Mouse (Mus musculus) right cerebral cortex, adult 18-20 months (tissue): ENCODE data around the gene Gins3.
"Not testable (repeated sequence)": the region's sequence is repeated elsewhere in the genome, so short reads cannot be mapped to it uniquely, and the experiment has no call there.

Source experiments
- DNase-seq: peaks from one replicate; pipeline ENCODE4 v3.0.0; 2022; ENCODE audit warnings: mixed read lengths

The Gins3 gene

DNA sequence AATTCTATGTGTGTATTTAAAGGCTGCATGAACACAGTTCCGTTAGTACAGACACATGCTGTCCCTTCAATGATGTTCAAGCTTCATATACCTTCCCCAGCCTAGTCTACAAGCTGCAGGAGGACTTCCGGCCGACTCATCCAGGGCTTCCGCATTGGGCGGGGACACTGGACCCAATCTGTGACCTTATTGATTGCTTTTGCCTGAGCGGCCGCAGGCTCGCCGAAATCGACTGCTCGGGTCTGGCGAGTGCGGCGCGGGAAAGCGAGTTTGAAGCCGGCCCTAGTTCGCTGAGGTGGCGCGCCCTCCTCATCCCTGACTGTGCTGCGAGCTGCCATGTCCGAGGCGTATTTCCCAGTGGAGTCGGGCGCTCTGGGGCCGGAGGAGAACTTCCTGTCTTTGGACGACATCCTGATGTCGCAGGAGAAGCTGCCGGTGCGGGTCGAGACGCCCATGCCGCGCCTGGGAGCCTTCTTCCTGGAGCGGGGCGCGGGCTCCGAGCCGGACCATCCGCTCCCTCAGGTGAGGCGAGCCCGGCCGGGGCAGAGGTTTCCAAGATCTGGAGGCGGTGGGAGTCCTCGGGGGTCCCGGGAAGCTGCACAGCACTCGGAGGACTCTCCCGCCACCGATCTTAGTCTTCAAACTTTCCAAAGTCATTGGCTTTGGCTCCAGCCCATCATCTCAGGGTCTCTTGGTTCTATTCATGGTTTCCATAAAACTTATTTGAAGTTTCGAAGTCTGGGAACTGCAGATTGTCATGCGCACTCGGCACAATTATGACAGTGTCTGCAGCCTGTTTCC lies at the start of gene Gins3:
Gins3 (plus strand) TSS at position 192 of the 801 bp plus-strand sequence.
- DNase-seq = peak; percentile 93

DNA sequence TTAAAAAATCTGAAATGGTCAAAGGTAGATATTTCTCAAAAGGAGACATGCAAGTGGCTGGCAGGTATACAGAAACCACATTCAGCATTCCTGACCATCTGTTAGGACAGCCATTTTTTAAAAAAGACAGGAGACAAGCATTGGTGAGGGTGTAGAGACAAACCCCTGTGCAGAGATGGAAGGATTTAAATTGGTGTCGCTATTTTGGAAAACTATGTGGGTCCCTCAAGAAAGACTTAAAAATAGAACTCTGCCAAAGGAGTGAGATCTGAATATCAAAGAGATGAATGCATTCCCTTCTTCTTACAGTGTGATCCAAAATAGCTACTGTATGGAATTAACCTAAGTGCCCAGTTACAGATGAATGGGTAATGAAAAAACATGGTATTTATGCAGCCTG lies 45.9 kb upstream of the Gins3 start:
- no peak for DNase-seq

DNA sequence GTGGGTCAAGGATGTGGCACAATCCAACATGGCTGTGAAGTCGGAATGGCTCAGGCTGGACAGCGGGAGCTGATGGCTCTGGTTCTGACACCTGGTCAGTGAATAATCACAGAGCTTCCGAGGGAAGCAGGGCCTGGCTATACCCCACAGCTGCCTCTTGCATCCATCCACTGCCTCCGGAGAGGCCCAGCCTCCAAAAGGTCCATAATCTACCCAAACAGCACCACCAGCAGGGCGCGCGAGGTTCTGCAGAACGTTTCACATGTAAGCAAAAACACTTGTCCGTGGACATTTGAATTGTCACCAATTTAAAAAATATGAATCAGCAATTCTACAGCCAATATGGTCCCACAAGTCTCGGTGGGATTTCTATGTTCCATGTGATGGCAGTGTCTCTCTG lies 44.0 kb upstream of the Gins3 start:
- DNase-seq = no peak

DNA sequence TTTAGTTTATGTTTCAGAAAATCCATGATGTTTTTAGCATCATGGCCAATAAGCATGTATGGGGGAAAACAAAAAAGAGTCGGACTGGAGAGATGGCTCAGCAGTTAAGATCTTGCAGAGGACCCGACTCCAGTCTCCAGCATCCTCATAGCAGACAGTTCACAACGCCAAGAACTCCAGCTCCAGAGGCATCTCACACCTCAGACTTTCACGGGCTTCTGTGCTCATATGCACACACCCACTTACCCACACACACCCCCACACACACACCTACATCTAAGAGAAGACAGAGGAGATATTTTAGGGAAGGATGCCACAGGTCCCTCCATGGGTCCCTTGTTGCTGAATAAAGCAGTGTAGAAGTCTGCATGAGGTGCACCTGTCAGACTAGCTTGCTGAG lies 42.7 kb upstream of the Gins3 start:
- no peak for DNase-seq

DNA sequence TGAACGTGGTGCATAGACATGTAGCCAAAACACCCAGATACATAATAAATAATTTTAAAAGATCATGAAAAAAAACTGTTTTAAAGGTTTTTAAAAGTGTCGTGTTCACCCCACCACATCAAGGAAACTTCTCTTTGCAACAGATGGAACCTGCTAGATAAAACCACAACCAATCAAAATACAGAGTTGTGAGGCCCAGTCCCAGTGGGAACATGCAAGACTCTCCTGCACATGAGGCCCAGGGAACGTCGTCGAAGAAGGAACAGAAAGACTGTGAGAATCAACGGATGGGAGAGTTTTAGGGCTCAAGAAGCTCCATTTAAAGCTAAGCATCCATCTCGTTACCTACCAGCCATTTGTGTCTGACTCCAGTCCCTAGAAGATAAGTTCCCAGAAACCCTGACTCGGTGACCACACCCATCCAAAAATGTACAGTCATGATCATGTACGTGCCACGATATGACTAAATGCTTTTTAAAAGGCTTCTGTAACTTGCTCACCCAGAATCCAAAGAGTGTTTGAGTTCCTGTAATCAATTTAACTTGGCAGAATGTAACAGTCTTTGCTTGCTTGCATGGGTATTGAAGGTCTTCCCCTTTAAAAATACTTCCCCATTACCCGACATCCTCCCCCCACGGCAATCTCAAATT lies 41.0 kb upstream of the Gins3 start:
- DNase-seq = no peak

DNA sequence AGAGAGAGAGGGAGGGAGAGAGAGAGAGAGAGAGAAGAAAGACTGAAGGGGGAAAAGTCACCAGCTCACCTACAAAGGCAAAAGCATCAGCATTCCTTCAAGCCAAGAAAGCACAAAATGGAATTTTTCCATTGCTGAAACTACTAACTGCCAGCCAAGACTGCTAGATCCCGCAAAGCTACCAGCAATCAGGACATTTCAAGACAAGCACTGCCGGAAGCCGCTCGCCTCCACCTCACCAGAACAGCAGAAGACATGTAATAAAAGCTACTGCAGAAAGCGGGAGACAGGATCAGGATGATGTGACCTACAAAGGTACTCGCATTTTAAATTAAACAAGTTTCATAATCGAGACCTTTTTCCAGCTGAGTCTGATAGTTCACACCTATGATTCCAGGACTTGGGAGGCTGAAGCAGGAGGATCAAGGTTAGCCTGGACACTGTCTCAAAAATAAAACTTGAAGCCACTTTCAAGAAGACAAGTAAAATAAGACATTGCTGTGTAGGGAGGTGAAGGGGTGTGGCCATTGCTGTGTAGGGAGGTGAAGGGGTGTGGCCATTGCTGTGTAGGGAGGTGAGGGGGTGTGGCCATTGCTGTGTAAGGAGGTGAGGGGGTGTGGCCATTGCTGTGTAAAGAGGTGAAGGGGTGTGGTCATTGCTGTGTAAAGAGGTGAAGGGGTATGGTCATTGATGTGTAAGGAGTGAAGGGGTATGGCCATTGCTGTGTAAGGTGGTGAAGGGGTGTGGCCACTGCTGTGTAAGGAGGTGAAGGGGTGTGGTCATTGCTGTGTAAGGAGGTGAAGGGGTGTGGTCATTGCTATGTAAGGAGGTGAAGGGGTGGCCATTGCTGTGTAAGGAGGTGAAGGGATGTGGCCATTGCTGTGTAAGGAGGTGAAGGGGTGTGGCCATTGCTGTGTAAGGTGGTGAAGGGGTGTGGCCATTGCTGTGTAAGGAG lies 39.5 kb upstream of the Gins3 start:
- DNase-seq = peak; percentile 57

DNA sequence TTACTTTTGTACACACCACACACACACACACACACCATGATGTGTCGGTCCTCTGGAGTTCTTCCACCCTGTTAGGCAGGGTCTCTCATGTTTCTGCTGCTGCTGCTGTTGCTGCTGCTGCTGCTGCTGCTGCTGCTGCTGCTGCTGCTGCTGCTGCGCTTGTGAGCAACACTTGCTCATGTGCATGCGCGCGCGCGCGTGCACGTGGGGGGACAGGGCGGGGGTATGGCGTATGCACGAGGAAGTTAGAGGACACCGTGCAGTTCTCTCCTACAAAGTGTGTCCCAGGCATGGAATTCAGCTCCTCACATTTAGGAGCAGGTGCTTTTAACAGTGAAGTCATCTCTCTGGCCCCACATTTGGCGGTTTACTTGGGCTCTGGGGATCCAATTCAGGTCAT lies 38.1 kb upstream of the Gins3 start:
- DNase-seq = no peak

DNA sequence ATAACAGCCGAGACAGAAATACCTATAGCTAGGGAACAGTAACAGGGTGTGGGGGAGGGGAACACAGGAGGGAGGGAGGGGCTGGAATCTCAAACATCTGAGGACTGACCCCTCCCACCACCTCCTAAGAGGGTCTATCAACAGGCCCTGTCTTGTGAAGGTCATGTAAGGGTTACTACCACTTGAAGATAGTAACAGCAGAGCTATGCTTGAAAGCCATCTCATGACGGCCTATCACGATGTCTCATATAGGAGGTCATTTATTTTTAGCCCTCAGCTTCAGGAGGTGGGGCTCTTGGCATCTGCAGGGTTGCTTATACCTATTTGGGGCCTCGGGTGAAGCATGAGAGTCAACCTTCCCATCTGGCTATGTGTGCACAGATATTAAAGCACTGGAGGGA lies 36.4 kb upstream of the Gins3 start:
- no peak for DNase-seq

DNA sequence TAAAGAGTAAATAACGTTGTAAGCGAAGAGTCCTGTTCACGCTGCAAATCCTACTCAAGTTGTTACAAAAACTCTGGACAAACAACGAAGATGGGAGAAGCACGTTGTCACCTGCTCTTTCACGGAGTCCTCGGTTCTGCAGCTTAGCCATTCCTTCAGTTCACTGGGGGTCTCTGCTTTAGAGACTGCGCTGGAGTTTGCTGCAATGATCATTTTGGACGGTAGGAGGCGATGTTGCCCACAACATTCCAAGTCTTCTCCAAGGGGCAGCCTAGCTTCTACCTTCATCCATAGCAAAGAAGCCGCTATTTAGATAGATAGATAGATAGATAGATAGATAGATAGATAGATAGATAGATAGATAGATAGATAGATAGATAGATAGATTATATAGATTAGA lies 33.4 kb upstream of the Gins3 start:
- peak; percentile 66 for DNase-seq

DNA sequence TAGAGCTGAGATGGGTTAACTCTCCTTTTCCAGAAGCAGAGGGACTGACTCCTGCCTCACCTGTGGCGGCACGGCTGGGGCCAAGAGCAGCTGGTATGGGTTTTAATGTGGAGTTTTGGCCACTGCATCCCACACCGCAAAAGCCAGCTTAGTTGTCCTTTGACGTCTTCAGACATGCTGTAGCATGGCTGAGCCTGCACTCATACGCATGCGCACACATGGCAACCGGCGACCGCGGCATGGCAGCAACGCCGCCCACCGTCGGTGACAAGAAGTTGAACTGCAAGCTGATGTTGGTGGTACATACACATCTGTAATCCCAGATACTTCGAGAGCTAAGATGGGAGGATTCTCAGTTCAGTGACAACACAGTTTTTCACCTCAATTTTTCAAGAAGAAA lies 31.9 kb upstream of the Gins3 start:
- DNase-seq = no peak

DNA sequence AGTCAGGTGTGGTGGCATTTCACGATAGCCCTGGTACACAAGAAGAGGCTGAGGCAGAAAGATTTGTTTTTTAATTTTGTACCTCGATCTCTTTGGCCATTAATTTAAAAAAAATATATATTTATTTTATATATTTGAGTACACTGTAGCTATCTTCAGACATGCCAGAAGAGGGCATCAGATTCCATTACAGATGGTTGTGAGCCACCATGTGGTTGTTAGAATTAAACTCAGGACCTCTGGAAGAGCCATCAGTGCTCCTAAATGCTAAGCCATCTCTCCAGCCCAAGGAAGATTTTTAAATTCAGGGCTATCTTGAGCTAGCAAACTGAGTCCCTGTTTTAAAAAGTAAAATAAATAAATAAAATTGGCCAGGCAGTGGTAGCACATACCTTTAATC lies 31.1 kb upstream of the Gins3 start:
- no peak for DNase-seq

DNA sequence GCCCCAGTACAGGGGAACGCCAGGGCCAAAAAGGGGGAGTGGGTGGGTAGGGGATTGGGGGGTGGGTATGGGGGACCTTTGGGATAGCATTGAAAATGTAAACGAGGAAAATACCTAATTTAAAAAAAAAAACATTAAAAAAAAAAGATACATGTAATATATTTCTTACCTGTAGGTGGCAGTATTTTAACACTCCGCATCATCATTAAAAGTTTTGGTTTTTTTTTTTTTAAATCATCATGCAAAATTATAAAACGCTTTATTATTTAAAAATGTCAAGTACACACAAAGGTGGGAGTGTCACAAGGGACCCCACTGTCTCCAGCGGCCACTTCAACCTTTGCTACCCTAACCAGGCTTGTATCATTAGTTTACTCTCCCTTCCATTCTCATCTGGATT lies 26.7 kb upstream of the Gins3 start:
- DNase-seq = not testable (repeated sequence)

DNA sequence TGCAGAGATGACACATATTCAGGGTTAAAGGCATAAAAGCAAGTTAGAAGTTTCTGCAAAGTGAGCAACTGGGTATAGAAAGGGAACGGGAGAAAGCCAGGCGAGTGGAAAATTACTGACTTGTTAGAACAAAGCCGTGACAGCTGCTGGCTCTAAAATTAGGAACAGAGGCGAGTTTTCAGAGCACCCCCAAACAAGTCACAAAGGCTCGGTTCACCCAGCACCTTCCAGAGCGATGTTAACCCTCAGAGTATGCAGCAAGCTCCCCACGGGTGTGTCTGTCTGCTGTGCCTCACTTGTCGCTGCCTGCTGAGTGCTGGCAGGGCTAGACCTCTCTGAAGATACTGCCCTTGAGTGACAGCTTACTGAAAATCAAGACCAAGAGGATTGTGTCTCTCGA lies 26.0 kb upstream of the Gins3 start:
- DNase-seq = peak; percentile 76

DNA sequence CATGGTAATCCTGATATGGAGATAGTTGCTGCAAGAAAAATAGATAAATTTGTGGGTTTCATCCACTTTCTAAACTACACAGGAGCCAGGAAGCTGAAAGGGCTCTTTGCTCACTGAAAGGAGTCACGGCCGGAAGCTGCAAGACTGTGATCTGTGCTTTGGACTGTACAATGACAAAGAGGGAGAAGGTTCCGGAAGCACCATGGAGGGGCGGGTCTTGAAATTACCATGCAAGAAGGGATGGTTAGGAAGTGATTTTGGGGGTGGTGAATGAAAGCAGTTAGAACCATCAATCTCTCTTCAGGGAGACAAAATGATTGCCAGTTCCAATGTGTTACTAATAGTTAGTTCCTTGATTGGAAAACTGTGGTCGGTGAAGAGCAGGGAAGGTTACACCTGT lies 23.8 kb upstream of the Gins3 start:
- DNase-seq = no peak

DNA sequence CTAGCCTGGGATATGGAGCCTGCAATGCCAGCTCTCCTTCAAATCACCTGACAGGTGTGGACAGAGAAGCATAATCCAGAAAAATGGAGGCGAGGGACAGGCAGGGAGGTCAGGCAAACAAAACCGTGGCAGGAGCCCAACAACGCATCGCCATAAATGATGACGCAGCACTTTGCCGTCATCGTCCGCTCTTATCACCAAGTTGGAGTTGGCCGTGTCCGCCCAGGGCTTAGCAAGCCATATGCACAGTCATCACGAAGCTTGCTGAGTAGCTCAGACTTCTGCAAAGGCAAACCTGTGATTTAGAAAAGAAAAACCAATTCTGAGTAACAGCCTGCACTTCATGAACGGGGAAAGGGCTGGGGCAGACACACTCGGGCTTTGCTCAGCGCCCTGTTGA lies 22.5 kb upstream of the Gins3 start:
- no peak for DNase-seq

DNA sequence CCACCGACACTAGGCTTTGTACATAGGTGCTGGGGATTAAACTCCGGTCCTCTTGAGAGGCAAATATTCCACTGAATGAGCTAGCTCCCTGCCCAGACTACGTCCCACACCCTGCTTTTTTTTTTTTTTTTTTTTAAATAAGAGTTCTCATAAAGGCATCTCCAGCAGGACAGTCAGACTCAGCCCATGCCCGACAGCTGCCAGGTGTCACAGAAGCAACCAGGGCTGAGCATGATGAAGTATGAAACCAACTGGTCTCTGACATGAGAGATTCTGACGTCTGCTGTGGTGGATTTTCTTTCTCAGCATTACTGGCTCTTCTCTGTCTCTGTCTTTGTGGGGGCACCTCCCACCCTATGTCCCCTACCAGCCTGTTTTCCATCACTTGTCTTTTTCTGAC lies 21.5 kb upstream of the Gins3 start:
- DNase-seq = no peak

DNA sequence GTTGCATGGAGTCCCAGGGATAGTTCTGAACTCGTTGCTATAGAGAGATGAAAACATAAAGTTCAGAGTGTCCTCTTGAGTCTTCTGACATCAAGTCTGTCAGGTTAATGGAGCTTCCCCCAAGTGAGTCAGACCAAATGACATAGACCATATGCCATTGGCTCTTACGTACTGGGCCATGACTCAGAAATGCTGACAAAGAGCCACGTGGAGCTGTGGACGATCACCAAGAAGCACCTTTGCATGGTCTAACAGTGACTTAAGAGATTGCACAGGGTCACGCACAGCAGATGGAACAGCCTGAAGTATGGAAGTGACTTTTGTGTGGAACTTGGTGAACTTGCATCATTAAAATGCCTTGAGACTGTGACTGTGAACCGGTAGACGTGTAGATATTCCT lies 16.9 kb upstream of the Gins3 start:
- DNase-seq = no peak

DNA sequence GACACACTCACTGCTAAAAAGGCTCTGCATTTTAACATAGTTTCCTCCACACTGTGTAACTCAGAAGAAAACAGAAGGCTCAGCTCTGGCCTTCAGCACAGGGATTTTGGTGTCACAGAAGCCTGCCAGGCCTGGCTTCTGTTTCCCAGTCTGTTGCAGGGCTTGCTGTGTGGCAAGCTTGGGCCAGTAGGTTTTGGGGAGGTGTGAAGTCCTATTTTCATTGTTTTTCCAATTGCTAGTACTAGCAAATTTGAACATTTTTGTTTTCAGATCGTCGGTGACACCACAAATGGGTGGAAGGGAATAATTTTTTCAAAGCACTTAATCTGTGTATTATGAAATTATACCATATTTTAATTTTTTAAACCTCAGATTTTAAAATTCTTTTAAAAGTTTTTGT lies 13.2 kb upstream of the Gins3 start:
- DNase-seq = no peak

DNA sequence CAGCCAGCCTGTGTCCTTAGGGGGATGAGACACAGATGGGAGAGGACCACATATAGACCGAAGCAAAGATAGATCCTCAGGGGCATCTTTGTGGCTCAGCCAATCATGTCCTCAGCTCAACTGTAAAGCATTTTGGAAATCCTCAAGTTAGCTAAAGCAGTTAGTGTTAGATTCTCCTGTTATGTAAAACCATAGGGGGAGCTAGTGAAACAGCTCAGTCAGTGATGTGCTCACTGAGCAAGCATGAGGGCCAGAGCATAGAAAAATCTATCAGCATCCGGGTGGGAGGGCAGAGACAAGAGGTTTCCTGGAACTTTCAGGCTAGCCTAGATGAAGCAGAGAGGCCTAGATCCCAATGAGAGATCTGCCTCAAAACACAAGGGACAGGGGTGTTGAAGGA lies 8.4 kb upstream of the Gins3 start:
- no peak for DNase-seq

DNA sequence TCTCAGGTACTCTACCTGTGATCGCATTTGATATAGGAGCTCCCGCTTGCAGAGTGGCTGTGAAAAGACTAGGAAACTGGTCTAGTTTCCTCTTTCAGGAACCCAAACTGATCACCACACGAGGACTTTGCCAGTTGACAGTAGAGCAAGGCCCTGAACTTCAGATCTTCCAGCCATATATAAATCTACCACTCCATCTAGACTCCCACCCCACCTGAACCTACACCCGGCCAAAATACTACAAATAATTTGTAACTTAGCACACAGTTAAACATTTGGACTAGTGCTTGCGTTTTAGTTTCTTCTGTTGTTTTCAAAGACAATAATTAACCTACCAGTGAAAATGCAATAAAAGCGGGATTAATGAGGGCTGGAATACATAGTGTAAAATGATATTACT lies 413 bp upstream of the Gins3 start:
- DNase-seq = no peak

DNA sequence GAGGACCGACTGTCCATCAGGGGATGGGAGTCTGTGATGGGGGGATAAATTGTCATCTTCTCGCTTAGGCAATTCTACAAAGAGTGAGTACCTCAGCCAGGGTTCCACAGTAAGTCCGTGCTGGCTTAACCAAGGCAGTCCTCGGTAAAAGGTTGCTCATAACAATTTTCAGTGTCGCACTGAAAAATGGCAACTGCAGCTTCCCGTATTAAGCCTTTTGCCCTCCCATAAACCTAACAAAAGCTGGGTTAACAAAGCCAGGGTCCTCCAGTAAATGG lies 749 bp downstream of the Gins3 start:
- no peak for DNase-seq

DNA sequence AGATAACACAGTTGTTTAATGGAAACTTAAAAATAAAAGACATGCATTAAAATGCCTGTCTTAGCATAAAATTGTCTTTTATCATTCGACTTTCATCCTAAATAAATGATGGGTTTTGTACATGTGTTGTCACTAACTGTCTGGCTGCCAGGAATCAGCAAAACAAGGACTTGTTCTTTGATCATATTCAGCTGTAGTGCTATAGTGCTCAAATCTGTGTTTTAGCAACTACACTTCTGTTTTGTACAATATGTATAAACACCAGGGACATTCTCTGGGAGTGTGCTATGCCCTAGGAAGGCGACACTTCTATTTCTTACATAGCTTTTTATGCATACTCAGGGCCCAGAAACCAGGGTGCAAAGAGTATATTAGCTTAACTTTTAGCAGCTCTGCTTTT lies 11.7 kb downstream of the Gins3 start:
- DNase-seq = no peak

DNA sequence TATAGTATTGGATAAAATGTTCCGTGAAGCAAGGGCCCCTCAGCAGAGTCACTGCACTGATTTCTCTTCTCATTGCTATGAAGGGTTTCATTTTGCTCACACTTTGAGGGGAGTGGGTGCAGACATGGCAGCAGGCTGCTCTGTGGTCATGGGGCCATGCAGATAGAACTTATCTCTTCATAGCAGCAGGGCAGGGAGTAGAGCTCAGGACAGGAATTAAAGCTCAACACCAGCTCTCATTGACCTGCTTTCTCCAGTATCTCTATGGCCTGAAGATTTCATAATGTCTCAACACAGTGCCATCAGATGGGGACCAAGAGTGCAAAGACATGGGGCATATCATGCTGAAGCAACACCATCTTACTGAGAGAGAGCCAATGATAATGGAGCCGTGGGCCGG lies 15.0 kb downstream of the Gins3 start:
- DNase-seq = no peak

DNA sequence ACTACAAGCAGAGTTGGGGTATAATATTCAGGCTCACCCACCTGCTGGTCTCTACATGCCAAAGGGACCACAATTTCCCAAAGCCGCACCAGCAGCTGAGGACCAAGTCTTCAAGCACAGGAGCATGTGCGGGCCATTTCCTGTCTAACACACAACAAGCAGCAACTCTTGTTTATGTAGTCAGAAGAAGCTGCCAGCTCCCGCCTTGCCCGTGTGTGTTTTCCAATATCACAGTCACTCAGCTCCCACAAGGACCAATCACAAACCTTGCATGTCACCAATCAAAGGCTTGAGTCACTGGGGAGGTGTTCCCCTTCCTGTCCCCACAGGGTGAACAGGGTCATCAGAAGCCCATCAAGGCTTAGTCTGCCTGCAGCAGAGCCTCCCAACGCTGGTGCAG lies 20.1 kb downstream of the Gins3 start:
- DNase-seq = no peak
